ENCODE assay signal across 19 mouse cellular contexts in the genomic region with DNA sequence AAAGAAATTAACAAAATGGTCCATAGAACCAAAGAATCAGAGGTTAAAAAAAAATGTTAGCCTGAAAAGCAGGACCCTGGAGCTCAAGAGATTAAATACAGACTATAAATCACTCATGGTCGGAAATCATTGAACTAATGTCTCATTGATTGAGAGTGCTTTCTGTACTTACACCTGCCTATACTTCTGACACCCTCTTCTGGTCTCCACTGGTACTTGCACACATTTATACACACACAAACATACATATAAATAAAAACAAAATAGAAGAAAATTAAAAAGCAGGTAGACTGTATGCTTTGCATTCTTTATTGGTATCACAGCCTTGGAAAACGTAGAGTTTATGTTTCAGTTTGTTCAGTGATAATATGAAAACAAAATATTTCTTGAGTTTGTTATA.
DNase-seq lines count a peak whose midpoint lies in the region; ATAC-seq and TF ChIP-seq lines count a peak whose summit lies in the region.
"Had no signal": no experiment of that assay in that cellular context is flagged by ENCODE, and none has a peak within 500 bp of the region (broad histone marks: within the 10 kb centered on the region; RNA-seq: fewer than 3 reads in every experiment).

No protein-coding gene starts in this region.

- no peak for ATAC-seq in forebrain, postnatal 0 days
- no peak for ATAC-seq in forebrain, embryonic 11.5 days (replicated peaks; ENCODE audit: low FRiP score)
- ATAC-seq: forebrain, embryonic 16.5 days; intestine, embryonic 16.5 days had no signal

- H3K27ac ChIP-seq in forebrain, postnatal 0 days (ENCODE audit: low read depth, low read length): no peak overlapping the region
- H3K27ac ChIP-seq in forebrain, embryonic 11.5 days (ENCODE audit: low read depth, low read length): no peak overlapping the region
- H3K27ac ChIP-seq in left cerebral cortex, adult 2 months: no peak overlapping the region
- H3K27ac ChIP-seq: hindbrain, embryonic 13.5 days; kidney, embryonic 15.5 days; limb, embryonic 15.5 days; lung, embryonic 15.5 days; midbrain, embryonic 12.5 days had no signal

- no peak overlapping the region for H3K4me3 ChIP-seq in forebrain, postnatal 0 days (ENCODE audit: low read depth, low read length)
- no peak overlapping the region for H3K4me3 ChIP-seq in forebrain, embryonic 11.5 days (ENCODE audit: low read depth, low read length)
- no peak overlapping the region for H3K4me3 ChIP-seq in left cerebral cortex, adult 2 months
- H3K4me3 ChIP-seq: hindbrain, embryonic 13.5 days; kidney, embryonic 15.5 days; limb, embryonic 15.5 days; lung, embryonic 15.5 days; midbrain, embryonic 12.5 days had no signal

- H3K9me3 ChIP-seq in forebrain, postnatal 0 days (ENCODE audit: low read length): no peaks in the 10 kb centered on the region
- no peaks in the 10 kb centered on the region for H3K9me3 ChIP-seq in forebrain, embryonic 11.5 days (ENCODE audit: control insufficient read depth, low read length)
- H3K9me3 ChIP-seq: hindbrain, embryonic 13.5 days; kidney, embryonic 15.5 days; limb, embryonic 15.5 days; lung, embryonic 15.5 days; midbrain, embryonic 12.5 days had no signal

- no peaks in the 10 kb centered on the region for H3K27me3 ChIP-seq in forebrain, postnatal 0 days (ENCODE audit: insufficient read depth, low read length)
- no peaks in the 10 kb centered on the region for H3K27me3 ChIP-seq in forebrain, embryonic 11.5 days (ENCODE audit: control insufficient read depth, insufficient read depth, low read length)
- H3K27me3 ChIP-seq: hindbrain, embryonic 13.5 days; kidney, embryonic 15.5 days; lung, embryonic 15.5 days; midbrain, embryonic 12.5 days had no signal

- H3K4me1 ChIP-seq in forebrain, postnatal 0 days (ENCODE audit: insufficient read depth): no peaks in the 10 kb centered on the region
- no peaks in the 10 kb centered on the region for H3K4me1 ChIP-seq in forebrain, embryonic 11.5 days (replicated peaks; ENCODE audit: control insufficient read depth, insufficient read depth, low read length)
- H3K4me1 ChIP-seq: hindbrain, embryonic 13.5 days; midbrain, embryonic 12.5 days had no signal

- H3K4me2 ChIP-seq in forebrain, postnatal 0 days (ENCODE audit: low read depth): no peak overlapping the region
- no peak overlapping the region for H3K4me2 ChIP-seq in forebrain, embryonic 11.5 days (ENCODE audit: low read depth, low read length, severe bottlenecking)
- H3K4me2 ChIP-seq: heart, embryonic 11.5 days; hindbrain, embryonic 13.5 days; kidney, embryonic 15.5 days; limb, embryonic 15.5 days; lung, embryonic 15.5 days; midbrain, embryonic 12.5 days had no signal

- whole genome bisulfite sequencing in forebrain, postnatal 0 days: 77% methylated on average over 2 of the region's 2 CpGs
- WGBS in forebrain, embryonic 11.5 days: 78% methylated on average over 2 of the region's 2 CpGs

- no peak for DNase-seq in forebrain, postnatal 0 days
- no peak for DNase-seq in forebrain, embryonic 11.5 days (ENCODE audit: low spot score)
- DNase-seq in left cerebral cortex, adult 2 months (ENCODE audit: extremely low spot score in 1 of 2, low spot score in 2 of 2): no peak
- DNase-seq in left cerebral cortex, postnatal 4 days: no peak
- peak; percentile 5 for DNase-seq in 416B (ENCODE audit: low read depth)
- DNase-seq in brain, embryonic 14.5 days (ENCODE audit: low read depth): peak; percentile 25
- no peak for DNase-seq in thymus, postnatal 25 days
- DNase-seq in embryo, embryonic 9.5 days (ENCODE audit: extremely low spot score): no peak
- DNase-seq: adrenal gland, adult 2 months; cerebellum, postnatal 10 days; heart, postnatal 10 days had no signal

- no peak for TF ChIP-seq POLR2A in brain, embryonic 14.5 days (IDR thresholded peaks at IDR 0.05; ENCODE audit: borderline replicate concordance, extremely low read depth, insufficient read depth, insufficient read length, poor library complexity, severe bottlenecking)

- no peak overlapping the region for H3K9ac ChIP-seq in forebrain, postnatal 0 days
- no peak overlapping the region for H3K9ac ChIP-seq in forebrain, embryonic 11.5 days (ENCODE audit: low read length)
- H3K9ac ChIP-seq: hindbrain, embryonic 13.5 days; kidney, embryonic 15.5 days; limb, embryonic 15.5 days; lung, embryonic 15.5 days; midbrain, embryonic 12.5 days had no signal

- H3K36me3 ChIP-seq in forebrain, postnatal 0 days (ENCODE audit: insufficient read depth): no peaks in the 10 kb centered on the region
- H3K36me3 ChIP-seq in forebrain, embryonic 11.5 days (ENCODE audit: control insufficient read depth, insufficient read depth, low read length): no peaks in the 10 kb centered on the region
- H3K36me3 ChIP-seq: hindbrain, embryonic 13.5 days; kidney, embryonic 15.5 days; limb, embryonic 15.5 days; lung, embryonic 15.5 days; midbrain, embryonic 12.5 days had no signal

- intact Hi-C loops in left cerebral cortex, adult 2 months (cut with DNase I): no loop called here
- intact Hi-C loops in left cerebral cortex, postnatal 4 days (cut with DNase I): loop anchor here (10.0 kb wide), 2 partner anchors 343 to 433 kb away; partner anchors contain the start of gene Slc4a4

- TF ChIP-seq CTCF in forebrain, postnatal 0 days (IDR thresholded peaks at IDR 0.05; ENCODE audit: low read depth): peak; percentile 46
- TF ChIP-seq CTCF in left cerebral cortex, adult 2 months (IDR thresholded peaks at IDR 0.05): peak; percentile 28
- no peak for TF ChIP-seq CTCF in brain, embryonic 14.5 days (IDR thresholded peaks at IDR 0.05; ENCODE audit: borderline replicate concordance, extremely low read depth, insufficient read depth, insufficient read length)

Comparison
In these comparisons a context has a peak if more than half of its experiments do, and no peak if none do; other contexts are left out.
1. DNase-seq: peak in 416B (single experiment) and brain, embryonic 14.5 days (single experiment); none in forebrain, postnatal 0 days (single experiment), forebrain, embryonic 11.5 days (single experiment), left cerebral cortex, adult 2 months (0 of 2), left cerebral cortex, postnatal 4 days (single experiment), thymus, postnatal 25 days (single experiment) and embryo, embryonic 9.5 days (single experiment).